Mouse (Mus musculus): ENCODE measurements around the gene Gm45062.
"Not testable (repeated sequence)": the region's sequence is repeated elsewhere in the genome, so short reads cannot be mapped to it uniquely, and the experiment has no call there.

The Gm45062 gene

DNA sequence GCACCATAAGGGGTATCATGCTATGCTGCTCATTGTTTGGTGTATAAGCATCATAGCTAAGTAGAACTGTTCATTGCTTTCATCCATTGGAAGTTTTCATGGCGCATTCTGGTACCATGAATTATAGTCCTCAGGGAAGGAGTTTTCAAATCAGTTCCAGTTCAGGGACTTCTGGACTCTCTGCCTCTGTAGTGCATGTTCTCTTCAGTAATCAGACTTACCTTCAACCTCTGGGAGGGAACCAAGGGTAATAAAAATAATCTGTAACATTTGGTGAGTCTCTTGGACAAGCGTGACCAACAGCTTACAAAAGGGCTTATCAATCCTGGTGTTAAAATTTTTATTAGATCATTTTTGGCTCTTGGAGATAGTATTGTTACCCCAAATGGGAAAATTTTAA lies 60.3 kb downstream of the Gm45062 start:
- DNase-seq: no peak

DNA sequence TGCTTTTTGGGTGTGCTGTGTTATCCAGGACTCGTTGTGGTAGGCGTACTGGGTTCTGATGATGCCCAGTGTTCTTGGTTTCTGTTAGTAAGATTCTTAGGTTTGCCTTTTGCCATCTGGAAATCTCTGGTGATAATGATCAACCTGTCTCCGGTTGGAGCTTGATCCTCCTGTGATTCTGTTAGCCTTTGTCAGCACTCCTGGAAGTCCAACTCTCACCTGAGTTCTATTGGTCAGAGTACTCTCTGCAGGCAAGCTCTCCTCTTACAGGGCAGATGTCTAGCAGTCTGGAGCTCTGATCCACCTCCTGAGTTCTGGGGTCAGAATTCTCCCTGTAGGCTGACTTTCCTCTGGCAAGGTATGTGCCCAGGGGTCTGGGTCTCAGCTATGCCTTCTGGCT lies 72.2 kb downstream of the Gm45062 start:
- DNase-seq: not testable (repeated sequence)

DNA sequence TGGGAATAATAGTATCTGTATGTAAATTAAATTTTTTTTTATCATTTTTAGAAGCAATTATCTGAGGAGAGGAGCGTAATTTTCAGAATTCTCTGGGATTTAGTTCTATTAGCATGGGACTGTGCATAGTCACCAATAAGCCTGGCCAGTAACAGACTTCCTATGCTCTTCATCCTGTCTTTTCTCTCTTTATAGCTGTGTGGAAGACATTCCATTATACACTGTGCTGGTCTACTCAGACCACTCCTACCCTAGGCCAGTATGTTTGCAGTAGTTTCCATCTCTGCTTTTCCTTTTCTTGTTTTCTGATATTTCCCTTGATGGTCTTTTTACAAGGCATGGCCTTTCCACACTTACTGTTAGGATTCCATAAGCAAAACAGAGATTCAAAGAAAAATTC lies 74.1 kb downstream of the Gm45062 start:
- no peak for DNase-seq

DNA sequence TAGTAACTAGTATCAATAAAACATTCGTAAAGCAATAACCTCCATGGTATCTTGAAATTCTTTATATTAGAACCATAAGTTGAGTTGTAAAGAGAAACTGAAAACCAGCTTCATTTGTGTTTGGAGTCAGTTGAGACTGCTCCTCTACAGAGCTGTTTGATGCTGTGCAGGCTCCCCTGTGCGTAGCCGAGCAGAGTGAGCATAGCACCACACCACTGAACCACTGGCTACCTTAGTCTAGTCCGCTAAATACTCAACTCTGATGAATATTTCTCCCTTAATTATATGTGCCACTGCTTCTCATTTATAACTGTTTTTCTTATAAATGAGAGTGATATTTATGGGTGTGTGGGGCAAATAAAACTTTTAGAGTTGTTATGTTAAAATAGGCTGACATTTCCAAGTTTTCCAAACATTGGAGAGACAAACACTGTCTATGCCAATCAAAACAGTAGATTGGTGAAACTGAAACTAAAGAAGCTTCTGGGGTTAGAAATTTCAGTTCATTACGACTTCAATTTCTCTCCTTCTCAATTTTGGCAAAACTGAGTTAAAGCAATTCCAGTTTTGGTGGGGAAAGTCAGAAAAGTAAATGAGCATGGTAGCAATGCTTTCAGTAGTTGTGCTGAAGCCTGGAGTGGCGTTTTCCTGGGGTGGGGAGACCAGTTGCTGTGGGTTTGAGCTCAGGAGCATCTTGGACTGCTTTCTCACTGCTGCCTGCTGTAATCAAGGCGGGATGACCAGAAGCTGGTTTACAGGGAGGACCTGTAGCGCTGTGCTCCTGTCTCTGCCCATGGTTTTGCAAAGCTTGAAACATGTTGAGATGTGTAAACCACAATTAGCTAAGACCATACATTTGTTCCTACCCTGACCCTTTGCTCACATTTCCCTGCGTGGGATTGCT lies 77.5 kb downstream of the Gm45062 start:
- no peak for DNase-seq

DNA sequence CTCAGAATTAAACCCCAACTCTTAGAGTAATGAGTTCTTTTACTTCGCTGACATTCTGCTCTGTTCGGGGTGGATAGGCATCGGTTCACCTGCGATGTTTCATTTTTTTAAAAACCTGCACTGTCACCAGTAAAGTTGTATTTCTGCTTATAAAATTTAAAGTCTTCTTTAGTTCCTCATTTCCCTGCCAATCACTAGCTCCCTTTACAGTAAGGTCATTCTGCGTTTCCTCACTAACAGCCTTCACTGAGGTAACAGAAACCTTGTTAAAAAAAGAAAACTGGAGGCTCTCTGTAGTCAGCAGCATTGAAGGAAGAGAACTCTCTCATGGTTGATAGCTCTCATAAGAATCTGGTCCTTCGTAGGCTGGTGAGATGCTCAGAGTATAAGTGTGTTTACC lies 80.2 kb downstream of the Gm45062 start:
- no peak for DNase-seq

DNA sequence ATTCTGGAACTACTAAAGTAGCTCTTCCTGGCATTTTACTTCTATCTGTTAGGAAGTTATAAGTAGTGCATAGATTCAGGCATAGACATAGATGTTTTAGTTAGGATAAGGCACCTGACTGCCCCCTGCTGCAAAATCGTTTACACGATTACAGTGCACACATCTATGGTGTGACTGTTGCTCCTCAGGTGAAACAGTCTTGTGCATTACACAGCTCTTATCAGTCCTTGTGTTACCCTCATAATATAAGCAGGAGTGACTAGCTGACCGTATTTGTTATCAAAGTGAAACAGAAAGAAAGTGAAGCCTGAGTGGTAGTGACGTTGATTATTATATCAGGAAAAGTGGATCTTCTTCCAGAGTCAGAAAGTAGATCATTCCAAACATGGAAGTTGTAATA lies 84.0 kb downstream of the Gm45062 start:
- no peak for DNase-seq

DNA sequence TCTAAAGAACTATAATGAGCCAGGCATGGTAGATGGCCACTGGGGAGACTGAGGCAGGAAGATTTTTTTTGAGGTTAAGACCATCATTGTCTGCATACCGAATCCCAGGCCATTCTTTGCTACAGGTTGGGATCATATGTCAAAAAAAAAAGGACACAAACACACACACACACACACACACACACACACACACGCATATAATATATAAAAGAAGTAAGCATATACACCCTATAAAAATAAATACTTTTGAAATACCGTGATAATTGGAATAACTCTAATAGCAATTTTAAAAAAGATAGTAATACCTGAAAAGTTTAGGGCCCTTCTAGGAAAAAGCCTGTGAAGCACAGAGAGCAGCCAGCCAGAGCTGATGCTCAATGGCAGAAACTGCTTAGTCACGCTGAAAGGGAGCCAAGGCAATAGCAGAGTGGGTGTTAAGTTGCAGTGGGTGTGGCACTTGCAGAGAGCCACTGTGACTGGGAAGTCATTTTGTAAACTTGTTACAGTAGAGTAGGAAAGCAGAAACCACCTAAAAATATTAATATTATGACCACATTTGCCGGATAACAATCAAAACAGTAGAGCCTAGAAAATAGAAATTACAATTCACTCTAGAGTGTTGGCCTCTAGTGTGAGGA lies 86.1 kb downstream of the Gm45062 start:
- peak; percentile 52 for DNase-seq

DNA sequence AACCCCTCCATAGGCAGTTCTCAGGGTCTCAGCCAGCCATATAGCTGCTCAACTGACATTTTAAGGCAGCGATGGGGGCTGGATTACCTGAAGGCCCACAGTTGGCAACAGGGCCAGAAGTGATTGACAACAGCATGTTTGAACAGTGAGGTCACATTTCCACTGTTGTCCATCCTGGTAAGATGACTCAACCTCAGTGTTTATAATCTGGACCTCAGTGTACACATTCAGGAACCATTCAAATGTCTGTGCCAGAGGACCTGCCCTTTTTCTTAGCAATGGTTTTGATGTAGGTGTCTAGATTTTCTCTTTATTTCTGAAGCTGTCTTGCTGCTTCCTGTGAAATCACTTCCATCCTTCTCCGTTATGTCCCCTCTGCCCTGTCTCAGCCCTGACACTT lies 87.9 kb downstream of the Gm45062 start:
- no peak for DNase-seq

DNA sequence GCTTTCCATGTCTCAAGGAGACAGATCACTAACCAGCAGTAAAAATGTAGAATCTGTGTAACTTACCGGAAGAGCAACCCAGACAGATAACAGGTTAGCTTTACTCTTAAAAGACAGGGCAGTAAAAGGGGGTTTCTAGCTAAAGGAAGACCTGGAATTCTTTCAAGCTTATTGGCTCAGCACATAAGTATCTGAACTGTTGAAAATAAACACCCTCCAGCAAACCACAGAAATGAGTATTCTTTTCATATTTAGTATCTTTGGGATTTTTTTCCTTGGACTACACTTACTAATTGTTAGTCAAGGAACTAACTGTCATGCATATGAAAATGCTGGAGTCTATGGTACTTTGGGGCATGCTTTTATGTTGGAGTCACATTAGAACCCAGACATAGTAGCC lies 89.1 kb downstream of the Gm45062 start:
- no peak for DNase-seq

DNA sequence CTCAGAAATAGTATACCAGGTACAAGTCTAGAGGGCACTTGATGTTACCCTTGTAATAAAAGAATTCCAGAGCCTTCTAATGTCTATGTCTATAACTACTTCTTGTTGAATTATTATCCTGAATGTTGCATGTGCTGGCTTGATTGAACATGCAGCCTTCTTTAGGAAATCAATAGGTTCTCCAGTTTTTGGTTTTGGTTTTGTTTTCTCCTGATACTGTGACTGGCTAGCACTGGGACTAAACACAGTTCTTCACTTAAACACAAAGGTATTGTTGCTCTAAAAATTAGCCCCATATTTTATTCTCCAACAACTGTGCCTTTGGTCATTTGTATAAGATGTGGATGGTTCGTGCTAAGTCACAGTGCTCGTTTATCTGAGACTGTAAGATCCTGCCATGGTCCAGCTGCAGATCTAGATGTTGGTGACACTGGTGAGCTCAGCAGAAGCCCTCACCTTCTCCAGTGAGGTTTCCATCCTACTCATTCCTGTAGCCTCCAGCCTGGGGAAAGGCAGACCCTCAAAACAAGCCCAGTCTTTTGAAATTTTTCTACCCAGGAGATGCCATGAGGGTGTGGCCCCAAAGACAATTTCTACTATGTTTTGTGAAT lies 89.9 kb downstream of the Gm45062 start:
- DNase-seq: no peak

DNA sequence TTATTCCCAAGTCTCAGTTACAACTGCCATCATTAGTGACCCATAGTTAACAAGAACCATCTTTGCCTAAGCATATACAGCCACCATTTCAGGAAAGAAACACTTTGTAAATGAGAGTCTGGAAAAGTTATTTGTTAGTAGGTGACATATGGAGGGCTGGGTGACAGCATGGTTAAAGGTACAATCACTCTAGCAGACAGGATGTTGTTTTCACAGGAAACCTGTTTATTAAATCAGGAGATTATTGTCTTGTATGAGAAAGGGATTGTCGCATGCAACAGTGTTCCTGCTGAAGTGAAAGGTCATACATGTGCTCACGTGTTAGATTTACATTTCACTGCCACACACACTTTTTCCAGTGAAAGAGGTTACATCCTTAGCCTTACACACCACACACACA lies 92.3 kb downstream of the Gm45062 start:
- no peak for DNase-seq

DNA sequence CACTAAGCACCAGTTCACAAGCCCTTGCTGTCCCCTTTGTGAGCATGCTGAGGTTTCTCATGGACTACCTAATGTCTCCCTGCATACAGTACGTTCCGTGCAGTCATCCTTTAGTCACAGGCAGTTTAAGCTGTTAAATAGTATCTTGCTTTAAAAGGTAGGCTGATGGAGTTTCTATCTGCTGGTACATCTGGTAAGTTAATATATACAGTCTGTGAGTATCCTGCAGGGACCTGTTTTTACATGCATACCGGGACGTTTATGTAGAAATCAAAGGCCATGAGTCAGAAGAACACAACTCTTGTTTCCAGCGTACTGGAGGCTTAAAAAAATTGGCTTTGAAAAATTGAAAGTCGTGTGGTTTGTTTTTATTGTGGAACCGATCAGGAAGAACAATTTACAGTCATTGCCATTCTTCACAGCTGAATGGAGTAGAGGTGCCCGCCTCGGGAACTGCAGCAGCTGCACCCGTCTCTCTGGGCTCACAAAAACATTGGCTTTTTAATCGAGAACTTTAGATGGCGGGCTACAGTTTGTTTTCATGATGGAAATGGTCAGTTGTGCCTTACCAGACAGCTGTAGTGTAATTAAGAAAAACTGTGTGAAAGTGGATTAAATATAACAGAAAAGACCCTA lies 93.4 kb downstream of the Gm45062 start:
- DNase-seq: no peak

DNA sequence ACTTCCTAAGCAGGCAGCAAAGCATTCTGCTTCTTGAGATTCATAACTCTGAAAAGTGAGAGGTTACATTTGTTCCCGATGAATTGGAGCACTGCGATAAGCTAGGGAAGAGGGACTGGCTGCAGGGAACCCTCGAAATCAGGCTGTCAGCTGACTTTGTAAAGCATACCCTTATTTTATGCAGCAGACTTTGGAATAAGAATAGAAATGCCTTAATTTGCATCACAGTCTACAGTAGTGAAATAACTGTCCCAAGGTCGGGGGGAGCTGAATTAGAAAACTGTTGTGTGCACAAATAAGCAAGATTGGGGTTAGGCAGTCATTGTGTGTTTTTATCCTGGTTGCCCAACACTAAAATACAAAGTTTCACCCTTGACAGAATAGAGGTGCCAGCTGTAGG lies 94.2 kb downstream of the Gm45062 start:
- DNase-seq: no peak

DNA sequence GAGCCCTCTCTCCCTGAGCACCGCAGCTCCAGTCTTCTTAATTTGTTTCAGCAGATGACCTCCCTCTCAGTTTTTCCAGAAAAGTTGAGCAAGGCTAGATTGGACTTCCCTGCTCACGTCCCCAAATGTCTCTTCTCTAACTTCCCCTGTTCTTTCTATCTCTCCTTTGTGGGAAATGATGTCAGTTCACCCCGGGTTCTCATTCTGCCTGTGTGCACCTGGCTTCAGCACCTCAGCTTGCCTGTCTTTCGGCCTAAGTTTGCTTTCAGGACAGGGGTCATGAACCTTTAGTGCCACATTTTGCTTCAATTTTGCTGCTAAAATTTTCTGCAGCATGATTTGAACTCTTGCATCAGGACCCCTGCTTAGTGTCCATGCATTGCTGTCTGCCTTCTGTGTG lies 95.6 kb downstream of the Gm45062 start:
- peak; percentile 61 for DNase-seq

DNA sequence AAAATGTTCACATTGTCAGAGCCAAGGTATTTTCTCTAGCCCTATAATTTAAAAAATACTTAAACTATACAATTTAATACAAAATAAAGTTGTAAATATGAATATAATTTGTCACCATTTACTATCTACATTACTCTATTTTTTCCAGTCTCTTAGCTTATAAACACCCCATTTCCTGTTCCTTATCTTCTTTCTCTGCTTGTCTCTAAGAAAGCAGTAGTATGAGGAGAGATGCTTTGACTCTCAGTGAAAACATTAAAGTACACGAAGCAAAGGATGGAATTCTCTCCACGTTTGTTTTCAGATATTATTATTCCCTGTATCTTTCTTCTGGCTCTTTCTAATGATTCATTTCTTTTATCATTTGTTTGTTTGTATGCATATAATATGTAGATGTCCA lies 99.0 kb downstream of the Gm45062 start:
- DNase-seq: no peak

DNA sequence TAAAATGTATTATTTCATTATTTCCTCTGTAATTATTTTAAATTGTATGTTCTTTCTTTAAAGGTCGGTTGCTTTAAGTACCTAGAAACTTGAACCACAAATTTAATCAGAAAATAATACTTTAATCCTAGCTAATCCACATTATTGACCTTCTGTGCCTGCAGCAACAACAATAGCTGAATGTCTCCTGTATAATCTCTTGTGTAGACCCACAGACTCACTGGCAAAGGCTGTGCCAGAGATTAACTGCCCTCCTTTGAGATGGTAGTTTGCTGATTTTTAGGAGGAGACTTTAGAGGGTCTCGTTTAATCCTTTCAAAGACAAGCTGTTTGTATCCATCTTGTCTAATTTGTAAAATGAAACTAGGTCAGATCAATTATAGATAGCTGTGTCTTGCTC lies 99.5 kb downstream of the Gm45062 start:
- DNase-seq: no peak

DNA sequence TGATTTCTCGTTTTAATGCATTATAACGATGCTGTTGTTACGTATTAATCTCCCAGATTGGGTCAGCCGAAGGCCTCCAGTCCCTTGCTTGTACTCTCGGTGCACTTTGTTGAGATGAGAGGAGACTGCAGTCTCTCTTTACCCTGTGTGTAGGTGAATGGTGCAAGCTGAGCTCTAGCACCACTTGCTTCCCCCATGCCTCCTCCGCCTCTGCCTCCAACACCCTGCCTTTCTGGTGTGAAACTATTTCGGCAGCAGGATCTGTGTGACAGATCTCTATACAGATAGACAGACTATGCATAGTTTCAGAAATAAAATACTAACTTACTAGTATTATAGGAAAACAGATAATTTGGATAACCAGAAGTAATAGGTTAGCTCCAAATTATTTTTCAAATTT lies 101.6 kb downstream of the Gm45062 start:
- DNase-seq: no peak

DNA sequence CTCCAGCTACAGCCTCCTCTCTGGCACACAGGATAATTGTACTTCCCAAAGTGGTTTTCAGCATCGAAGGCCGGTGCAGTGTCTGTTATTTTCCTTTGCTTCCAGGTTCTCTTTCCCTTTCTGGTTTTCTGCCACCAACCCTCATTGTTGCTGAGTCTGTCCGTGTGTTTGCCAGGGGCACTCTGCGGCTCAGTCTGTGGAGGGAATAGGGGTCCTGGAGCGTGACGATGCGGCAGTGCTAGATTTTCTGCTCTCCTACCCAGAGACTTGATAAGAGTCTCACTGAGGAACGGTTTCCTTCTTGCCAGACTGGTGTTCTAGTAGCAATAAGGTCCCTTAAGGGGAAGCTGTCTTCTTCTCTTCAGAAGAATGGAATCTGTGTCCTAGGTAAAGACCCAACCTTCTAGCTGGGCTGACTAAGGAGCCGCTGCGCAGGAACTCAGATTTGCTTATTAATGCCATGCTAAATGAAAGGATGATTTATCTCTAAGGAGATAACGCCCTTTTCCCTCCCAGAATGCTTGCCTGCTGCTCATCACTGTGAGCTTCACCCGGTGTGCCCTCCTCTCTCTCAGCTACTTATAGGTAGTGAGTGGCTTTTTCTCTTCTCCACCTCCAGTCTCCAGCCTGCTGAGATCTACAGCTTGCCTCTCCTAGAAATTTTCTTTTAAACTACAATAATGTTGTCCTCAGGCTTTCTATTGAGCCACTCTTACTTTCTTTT lies 104.9 kb downstream of the Gm45062 start:
- DNase-seq: peak; percentile 56

DNA sequence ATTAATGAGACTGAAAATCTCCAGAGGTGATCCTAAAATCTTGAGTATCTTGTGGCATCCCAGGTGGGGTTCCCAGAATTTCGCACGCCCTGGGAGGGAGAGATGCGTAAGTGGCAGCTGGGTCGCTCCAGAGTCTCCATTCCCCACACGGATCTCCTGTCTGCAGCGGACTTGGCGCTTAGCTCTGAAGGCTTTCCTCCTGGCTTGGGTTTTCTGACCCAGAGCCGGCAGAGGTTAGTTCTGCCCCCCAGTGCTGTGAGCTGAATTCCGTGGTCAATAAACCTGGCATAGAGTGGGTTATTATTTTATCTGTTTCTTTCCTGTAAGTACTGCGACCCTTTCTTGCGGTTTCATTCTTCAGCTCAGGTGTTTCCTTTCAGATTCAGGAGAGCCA lies 105.5 kb downstream of the Gm45062 start:
- peak; percentile 68 for DNase-seq

DNA sequence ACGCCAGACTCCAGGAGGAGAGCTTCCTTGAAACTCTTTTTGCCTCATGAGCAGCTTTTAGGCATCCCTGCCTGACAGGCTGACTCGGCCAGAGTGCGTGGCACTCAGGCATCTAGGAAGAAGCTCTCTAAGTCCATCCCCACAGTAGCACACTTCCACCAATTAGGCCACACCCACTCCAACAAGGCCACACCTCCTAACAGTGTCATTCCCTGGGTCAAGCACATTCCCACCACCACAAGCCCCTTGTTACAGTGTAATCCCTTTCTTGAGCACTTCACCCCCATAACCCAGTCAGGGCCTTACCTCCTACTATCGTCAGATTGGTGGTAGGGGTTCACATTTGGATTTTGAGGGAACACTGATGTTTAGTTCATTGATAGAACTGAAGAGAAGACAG lies 108.4 kb downstream of the Gm45062 start:
- no peak for DNase-seq

DNA sequence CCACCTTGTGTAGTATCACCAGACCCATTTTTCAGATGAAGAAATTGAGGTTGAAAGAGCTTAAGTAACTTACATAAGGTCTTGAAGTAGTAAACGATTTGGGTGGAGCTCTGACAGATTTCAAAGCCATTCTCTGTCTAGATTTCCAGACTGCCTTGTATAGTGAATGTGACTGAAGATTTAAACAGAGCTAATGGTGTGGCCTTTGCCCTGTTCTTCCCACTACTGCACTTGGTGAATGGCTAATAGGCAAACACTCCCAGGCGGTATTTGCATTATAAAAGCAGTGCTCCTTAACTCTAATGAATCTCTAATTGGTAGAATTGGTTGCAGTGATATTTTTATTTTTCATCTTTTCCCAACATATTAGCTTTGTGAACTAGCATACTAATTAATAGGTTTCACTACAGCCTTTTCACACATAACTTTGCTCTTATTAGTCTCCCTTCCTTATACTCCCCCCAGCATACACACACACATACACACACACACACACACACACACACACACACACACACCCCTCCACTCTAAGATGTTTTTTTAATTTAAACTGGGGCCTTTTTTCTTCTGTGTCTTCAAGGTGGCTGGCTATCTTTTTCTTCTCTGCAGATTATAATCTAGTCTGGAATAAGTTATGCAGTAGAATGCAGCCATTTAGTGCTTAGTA lies 109.1 kb downstream of the Gm45062 start:
- DNase-seq: no peak

DNA sequence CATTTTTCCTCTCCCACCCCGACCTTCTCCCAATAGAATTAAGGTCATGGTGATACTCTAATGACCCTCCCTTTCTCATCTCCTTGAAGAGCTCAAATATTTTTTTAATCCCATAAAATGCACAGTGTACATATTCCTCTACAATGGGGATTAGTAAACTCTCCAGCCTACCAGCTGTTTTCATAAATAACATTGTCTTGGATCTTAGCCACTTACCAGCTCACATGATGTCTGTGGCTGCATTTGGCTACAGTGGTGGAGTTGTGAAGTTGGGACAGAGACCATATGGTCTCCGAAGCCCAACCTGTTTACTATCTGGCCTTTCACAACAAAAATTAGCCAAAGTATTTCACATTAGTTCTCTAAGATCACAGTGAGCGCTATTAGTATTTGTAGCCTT lies 111.4 kb downstream of the Gm45062 start:
- no peak for DNase-seq
